Mouse (Mus musculus): Measurements from ENCODE around the gene Llph. TPM values are rescaled to one million over a fixed set of nuclear protein-coding genes. Genes with fewer than 3 reads are reported as not detected.

Gene Llph
- 86.7 TPM for polyA plus RNA-seq (2017; shearing (Covaris generic))

DNA sequence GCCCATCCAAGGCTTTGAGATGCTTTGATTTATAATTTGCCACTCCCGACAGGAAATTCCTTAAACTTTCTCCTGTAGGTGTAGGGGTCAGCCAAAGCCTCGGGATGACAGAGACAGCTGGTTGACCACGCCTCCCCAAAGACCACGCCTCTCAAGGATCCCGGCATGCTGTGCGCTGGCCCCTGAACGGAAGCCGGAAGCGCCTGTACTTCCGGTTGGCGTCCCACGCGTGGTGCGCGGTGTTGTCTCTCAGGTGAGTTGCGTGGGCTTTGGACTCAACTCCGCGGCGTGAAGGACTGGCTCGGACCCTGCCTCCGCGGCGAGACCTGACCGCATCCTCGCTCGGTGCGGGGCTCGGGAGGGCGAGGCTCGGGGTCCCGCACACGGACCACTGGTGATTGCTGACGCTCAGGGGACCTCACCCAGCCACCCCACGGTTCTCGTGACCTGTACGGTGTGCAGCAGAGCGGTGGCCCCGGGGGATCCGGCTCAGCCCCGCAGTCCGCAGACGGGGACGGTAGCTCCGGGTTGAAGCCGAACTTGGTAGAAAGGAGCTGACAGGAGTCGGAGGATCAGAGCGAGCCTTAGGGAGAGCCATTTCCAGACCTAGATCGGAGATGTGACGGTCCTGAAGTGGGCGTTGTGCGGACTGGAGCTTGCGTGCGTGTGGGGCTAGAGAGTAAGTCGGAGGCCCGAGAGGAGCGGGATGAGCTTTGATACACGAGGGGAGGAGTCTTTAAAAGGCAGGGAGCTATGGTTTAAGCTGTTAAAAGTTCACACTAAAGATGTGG is at the start of gene Llph:
Llph (plus strand) TSS at position 200 of the 791 bp plus-strand sequence.

GRCm38 (mm10) chr10:120201131-120201921 is 25.5 kb upstream of the Llph start, which contains the start of gene Tmbim4:
Gene Tmbim4, plus strand, starts transcription at chr10:120201590.

GRCm38 (mm10) chr10:120201961-120202402 is 24.9 kb upstream of the Llph start, which contains the start of gene Irak3:
Gene Irak3, minus strand, starts transcription at chr10:120202130.

Other genes with a start within 250 kb of the Llph start
- 14.9 TPM for gene Helb, start 114.1 kb upstream of the Llph start, polyA plus RNA-seq (2017; shearing (Covaris generic))
- gene Tmbim4, start 25.5 kb upstream of the Llph start, polyA plus RNA-seq (2017; shearing (Covaris generic)) = 91.2 TPM
- 5.6 TPM for gene Irak3, start 24.9 kb upstream of the Llph start, polyA plus RNA-seq (2017; shearing (Covaris generic))
- 0.10 TPM for gene Hmga2, start 249.4 kb downstream of the Llph start, polyA plus RNA-seq (2017; shearing (Covaris generic))

Data from effector memory CD4-positive, alpha-beta T cell, adult 5 months (primary cell).